Mouse (Mus musculus) kidney, embryonic 14.5 days (tissue): ENCODE data around the gene Cd101. TPM values are rescaled to one million over a fixed set of nuclear protein-coding genes. Genes with fewer than 3 reads are reported as not detected.

Experiments
- ATAC-seq: fragments of 200-750 bp; cut with Nextera tagmentation; 2 replicates; pipeline ENCODE4 v1.8.0; 2017; ENCODE audit warnings: moderate number of reproducible peaks, mild to moderate bottlenecking, moderate TSS enrichment, moderate library complexity; ENCODE audit not compliant: low FRiP score, low TSS enrichment
- H3K27ac ChIP-seq: fragments of 300-500 bp; sonication (generic); 2 replicates; pipeline ENCODE4 v1.5.1; 2014; ENCODE audit warnings: low read depth, mild to moderate bottlenecking, low read length, moderate library complexity, mixed read lengths
- H3K27me3 ChIP-seq: fragments of 300-500 bp; sonication (generic); 2 replicates; pipeline ENCODE4 v1.6.1; 2014; ENCODE audit warnings: mild to moderate bottlenecking, low read length; ENCODE audit not compliant: control insufficient read depth, insufficient read depth
- H3K36me3 ChIP-seq: fragments of 300-500 bp; sonication (generic); 2 replicates; pipeline ENCODE4 v1.6.1; 2014; ENCODE audit warnings: low read length, mixed read lengths; ENCODE audit not compliant: control insufficient read depth, insufficient read depth
- H3K4me1 ChIP-seq: fragments of 300-500 bp; sonication (generic); 2 replicates; pipeline ENCODE4 v1.6.1; 2014; ENCODE audit warnings: low read length, mixed read lengths; ENCODE audit not compliant: control insufficient read depth, insufficient read depth
- H3K4me2 ChIP-seq: fragments of 300-500 bp; sonication (generic); replicated peaks from 2 replicates; pipeline ENCODE4 v1.6.1; 2014; ENCODE audit warnings: low read depth, mild to moderate bottlenecking, low read length
- H3K4me3 ChIP-seq: fragments of 300-500 bp; sonication (generic); 2 replicates; pipeline ENCODE4 v1.5.1; 2014; ENCODE audit warnings: mild to moderate bottlenecking, low read length
- H3K9ac ChIP-seq: fragments of 300-500 bp; sonication (generic); 2 replicates; pipeline ENCODE4 v1.6.1; 2014; ENCODE audit warnings: low read depth, mild to moderate bottlenecking, low read length, moderate library complexity
- H3K9me3 ChIP-seq: fragments of 300-500 bp; sonication (generic); 2 replicates; pipeline ENCODE4 v1.6.1; 2016; ENCODE audit warnings: low read length; ENCODE audit not compliant: control insufficient read depth
- WGBS: fragments of 180-500 bp; shearing (Covaris S2); extraction: QIAGEN DNeasy Blood & Tissue Kit; methylation state at CpG from one replicate; pipeline ENCODE4 v1.1.7; 2014; 5-methylcytosine and 5-hydroxymethylcytosine counted together
- polyA plus RNA-seq: library from polyadenylated mRNA; unstranded; fragments of >200 nt; fragmentation: Nextera tagmentation; extraction: Ambion mirVana; gene quantifications from 2 replicates; pipeline ENCODE4 v1.2.1, GENCODE M21; 2014

Gene Cd101
- not detected in 2 replicates for polyA plus RNA-seq

DNA sequence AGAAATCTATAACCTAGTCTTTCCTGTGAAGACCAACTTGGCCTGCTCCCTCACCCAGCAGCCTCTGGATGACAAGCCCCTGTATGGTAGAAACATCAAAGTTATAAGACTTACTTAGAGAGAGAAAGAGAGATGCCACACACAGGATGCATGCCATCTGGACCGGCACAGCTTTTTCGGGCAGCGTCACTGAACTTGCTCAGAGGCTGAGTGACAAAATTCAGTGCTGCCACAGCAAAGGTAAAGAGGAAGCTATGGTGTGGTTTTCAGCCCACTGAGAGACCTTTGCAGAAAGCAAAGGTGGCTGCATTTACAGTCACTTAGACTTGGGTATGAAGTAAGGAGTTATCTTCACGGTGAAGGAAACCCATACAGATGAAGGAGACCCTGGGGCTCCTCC is at the start of gene Cd101:
Cd101 (minus strand) TSS at position 218 of the 400 bp plus-strand sequence.
- Histone ChIP-seq H3K9ac (no peak within 1 kb of the TSS), H3K27ac (no peak within 1 kb of the TSS), H3K27me3 (no peaks in the 10 kb centered on the region), H3K4me1 (0 out of 2 replicates have a peak, but pooled peaks cover 3% of the 10 kb centered on the region), H3K4me2 (no peak within 1 kb of the TSS), H3K4me3 (no peak within 1 kb of the TSS), H3K36me3 (no peaks in the 10 kb centered on the region), H3K9me3 (no peaks in the 10 kb centered on the region)
- ATAC-seq = no peak
- WGBS = 93% methylated on average over 4 of the region's 4 CpGs

DNA sequence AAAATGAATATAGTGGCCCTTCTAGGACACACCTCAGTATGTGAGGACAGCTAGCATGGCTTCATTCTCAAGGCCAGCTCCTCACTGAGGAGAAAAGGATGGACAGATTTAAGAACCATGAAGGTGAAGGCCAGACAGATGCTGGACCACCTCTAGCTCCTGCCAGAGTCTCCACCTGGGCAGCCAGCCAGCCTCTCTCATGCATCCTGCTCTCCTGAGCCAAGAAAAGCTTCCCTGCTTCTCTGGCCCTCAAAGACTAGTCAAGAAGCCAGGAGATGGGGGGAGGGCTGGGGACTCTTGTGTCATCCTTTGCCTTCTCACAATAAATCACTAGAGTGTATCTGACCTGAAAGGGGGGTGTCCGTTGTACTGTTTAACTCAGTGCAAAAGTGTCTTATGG is 49.0 kb upstream of the Cd101 start:
- H3K4me1 ChIP-seq = no peaks in the 10 kb centered on the region
- H3K27me3 ChIP-seq = no peaks in the 10 kb centered on the region

DNA sequence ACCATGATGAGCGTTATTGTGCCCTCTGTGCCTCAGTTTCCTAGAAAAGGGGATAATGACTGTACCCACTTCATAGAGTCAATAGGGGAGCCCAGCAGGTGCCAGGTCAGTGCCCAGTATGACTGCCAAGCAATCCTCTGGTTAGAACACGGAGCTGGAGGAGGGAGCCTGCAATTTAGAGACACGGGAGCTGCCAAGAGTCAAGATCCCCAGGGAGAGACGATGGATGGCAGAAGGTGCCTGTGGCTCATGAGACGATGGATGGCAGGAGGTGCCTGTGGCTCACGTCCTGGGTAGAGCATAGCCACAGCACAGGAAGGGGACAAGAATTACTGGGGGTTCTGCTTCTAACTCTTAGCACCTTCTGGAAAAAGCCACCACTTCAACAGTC is 48.3 kb upstream of the Cd101 start:
- Histone ChIP-seq H3K27me3 (no peaks in the 10 kb centered on the region), H3K4me2 (no peak overlapping the region), H3K4me3 (no peak overlapping the region), H3K4me1 (no peaks in the 10 kb centered on the region; the same call in 1 of the 2 replicates), H3K9ac (no peak overlapping the region), H3K27ac (no peak overlapping the region), H3K36me3 (peaks cover 7% of the 10 kb centered on the region; the same call in 1 of the 2 replicates), H3K9me3 (no peaks in the 10 kb centered on the region)
- ATAC-seq = no peak
- 87% methylated on average over 6 of the region's 6 CpGs for WGBS

More for the DNA sequence above, 49.0 kb upstream of the Cd101 start:
- no peak overlapping the region for H3K4me3 ChIP-seq
- peak; percentile 40; the same call in 1 of the 2 replicates for ATAC-seq
- no peaks in the 10 kb centered on the region for H3K9me3 ChIP-seq
- no peak overlapping the region for H3K4me2 ChIP-seq
- no peak overlapping the region for H3K27ac ChIP-seq
- 61% methylated on average over 1 of the region's 1 CpGs for WGBS
- H3K9ac ChIP-seq = no peak overlapping the region
- peaks cover 7% of the 10 kb centered on the region; the same call in 1 of the 2 replicates for H3K36me3 ChIP-seq

DNA sequence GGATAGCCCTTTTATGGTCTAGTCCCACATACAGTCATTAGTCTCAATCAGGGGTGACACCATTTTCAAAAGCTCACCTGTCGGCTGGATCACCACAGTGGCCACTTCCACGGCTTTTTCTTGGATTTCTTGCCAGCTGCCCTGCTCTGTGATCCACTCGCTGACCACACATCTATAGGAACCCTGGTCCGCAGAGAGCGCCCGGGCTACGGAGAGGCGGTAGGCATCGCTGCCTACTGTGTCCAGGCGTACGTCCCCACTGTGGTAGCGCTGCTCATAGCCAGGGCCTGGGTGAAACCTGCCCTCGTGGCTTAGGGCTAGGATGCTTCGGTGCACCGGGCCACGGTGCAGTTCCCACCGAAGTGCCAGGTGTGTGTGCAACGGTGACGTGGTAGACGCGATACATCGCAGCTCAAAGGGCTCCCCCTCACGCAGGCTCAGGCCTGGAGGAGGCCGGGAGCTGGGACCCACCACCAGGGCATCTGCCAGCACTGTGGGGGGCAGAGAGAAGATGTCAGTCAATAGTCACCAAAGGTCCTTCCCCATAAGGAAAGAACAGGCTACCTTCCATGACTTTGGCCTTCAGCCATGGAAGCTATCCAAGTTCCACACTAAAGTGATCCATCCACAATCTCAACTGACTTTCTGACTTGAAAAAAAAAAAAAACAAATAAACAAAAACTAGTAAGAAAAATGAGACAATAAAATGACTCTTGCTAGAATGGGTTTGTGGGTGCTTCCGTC is 47.8 kb upstream of the Cd101 start:
- ATAC-seq = no peak
- 93% methylated on average over 25 of the region's 25 CpGs for WGBS
- no peaks in the 10 kb centered on the region for H3K27me3 ChIP-seq
- H3K9me3 ChIP-seq = no peaks in the 10 kb centered on the region
- no peaks in the 10 kb centered on the region; the same call in 1 of the 2 replicates for H3K4me1 ChIP-seq
- no peak overlapping the region for H3K4me2 ChIP-seq
- H3K9ac ChIP-seq = no peak overlapping the region
- no peak overlapping the region for H3K27ac ChIP-seq
- no peak overlapping the region for H3K4me3 ChIP-seq
- peaks cover 7% of the 10 kb centered on the region; the same call in 1 of the 2 replicates for H3K36me3 ChIP-seq

DNA sequence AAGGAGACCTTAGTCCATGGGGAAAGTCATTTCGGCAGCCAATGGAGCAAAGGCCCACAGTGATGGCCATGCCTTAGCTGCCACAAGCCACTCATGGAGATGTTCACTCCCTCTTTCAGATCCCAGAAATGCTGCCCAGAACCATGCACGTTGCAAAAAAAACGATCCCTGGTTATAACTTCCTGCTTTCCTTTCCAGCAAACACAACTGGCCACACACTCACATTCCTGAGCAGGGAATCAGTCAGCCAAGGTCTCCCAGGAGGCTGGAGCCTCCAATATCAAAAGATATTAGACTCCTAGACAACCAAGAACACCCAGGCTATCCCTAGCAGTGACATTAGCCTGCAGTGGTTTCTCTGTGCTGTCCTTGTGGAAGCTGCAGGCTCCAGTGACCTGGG is 46.5 kb upstream of the Cd101 start:
- no peak overlapping the region for H3K4me3 ChIP-seq
- no peaks in the 10 kb centered on the region; the same call in 1 of the 2 replicates for H3K4me1 ChIP-seq
- 47% methylated on average over 3 of the region's 3 CpGs for WGBS
- no peaks in the 10 kb centered on the region for H3K9me3 ChIP-seq
- H3K4me2 ChIP-seq = no peak overlapping the region
- no peaks in the 10 kb centered on the region for H3K27me3 ChIP-seq
- H3K9ac ChIP-seq = no peak overlapping the region
- no peak overlapping the region for H3K27ac ChIP-seq
- ATAC-seq = no peak
- peaks cover 7% of the 10 kb centered on the region; the same call in 1 of the 2 replicates for H3K36me3 ChIP-seq

DNA sequence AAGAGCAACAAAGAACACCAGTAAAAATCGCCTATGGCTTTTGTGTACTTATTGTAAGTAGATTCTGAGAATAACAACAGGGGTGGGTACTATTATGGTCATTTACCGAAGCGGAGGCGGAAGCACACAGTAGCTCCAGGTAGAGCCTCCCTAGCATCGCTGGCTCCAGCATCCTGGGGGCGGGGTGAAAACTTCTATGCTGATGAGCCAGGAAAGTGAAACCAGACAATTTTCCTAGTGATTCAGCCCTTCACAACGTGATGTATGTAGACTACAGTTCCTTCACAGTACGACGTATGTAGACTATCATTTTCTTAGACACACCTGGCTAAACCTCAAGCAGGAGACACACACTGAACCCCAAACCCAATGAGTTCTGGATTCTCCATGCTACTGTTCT is 44.0 kb upstream of the Cd101 start:
- WGBS = 63% methylated on average over 9 of the region's 9 CpGs
- Histone ChIP-seq H3K4me3 (no peak overlapping the region), H3K36me3 (peaks cover 5% of the 10 kb centered on the region; the same call in 1 of the 2 replicates), H3K27ac (no peak overlapping the region), H3K4me1 (peaks cover 4% of the 10 kb centered on the region), H3K9ac (no peak overlapping the region), H3K9me3 (no peaks in the 10 kb centered on the region), H3K4me2 (no peak overlapping the region), H3K27me3 (no peaks in the 10 kb centered on the region)
- no peak; the same call in 1 of the 2 replicates for ATAC-seq

DNA sequence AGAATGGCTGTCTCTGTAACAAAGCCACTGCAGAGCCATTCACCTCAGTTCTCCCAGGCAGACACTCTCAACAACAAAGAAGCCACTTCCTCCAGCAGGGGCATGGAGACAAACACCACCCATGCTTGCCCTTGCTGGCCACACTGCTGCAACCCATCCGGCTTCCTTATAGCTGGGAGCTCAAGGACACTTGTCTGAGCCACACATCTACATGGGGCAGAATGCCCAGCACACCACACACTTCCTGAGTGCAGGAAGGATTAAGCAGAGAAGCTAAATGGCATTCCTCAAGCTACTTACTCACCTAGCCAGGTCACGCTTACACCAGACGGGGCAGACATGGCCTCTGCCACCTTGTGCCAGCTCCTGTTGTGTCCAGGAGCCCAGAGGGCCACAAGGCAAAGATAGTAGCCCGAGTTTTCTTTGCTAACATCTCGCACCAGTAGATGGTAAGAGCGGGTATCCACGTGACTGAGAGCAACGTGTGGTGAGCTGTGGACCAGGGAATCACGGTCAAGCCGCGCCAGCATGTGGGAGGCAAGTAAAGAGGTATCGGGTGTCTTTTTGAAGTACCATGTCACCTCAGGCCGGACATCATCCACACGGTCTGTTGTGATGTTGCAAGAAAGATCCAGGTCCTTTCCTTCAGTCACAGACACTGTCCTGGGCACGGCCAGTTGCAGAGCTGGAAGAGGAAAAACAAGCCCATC is 43.3 kb upstream of the Cd101 start:
- H3K27ac ChIP-seq = no peak overlapping the region
- WGBS = 48% methylated on average over 15 of the region's 15 CpGs

DNA sequence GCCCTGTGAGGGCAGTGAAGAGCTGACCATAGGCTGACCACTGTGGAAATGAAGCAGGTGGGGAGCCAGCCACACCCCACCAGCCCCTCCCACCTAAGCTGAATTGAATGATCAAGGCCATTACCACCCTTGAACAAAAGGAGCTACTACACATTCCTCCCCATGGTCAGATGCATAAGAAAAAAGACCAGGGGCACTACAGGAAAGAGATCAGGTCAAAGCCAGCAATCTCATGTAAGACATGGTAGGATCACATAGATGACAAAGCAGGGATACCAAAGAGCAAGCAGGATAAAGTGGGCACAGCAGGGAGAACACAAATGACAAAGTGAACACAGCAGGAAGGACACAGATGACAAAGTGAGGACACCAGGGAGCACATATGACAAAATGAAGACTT is 42.2 kb upstream of the Cd101 start:
- Histone ChIP-seq H3K9me3 (no peaks in the 10 kb centered on the region), H3K4me1 (peaks cover 8% of the 10 kb centered on the region), H3K36me3 (peaks cover 3% of the 10 kb centered on the region; the same call in 1 of the 2 replicates), H3K9ac (no peak overlapping the region), H3K4me3 (no peak overlapping the region), H3K27ac (no peak overlapping the region), H3K27me3 (no peaks in the 10 kb centered on the region), H3K4me2 (no peak overlapping the region)
- no peak for ATAC-seq

More for the DNA sequence above, 43.3 kb upstream of the Cd101 start:
- ATAC-seq = peak; percentile 57
- no peak overlapping the region for H3K4me2 ChIP-seq
- H3K9me3 ChIP-seq = no peaks in the 10 kb centered on the region
- H3K4me3 ChIP-seq = no peak overlapping the region
- no peaks in the 10 kb centered on the region for H3K27me3 ChIP-seq
- H3K9ac ChIP-seq = no peak overlapping the region; the same call in 1 of the 2 replicates
- peaks cover 8% of the 10 kb centered on the region; the same call in 1 of the 2 replicates for H3K36me3 ChIP-seq
- peaks cover 8% of the 10 kb centered on the region for H3K4me1 ChIP-seq

DNA sequence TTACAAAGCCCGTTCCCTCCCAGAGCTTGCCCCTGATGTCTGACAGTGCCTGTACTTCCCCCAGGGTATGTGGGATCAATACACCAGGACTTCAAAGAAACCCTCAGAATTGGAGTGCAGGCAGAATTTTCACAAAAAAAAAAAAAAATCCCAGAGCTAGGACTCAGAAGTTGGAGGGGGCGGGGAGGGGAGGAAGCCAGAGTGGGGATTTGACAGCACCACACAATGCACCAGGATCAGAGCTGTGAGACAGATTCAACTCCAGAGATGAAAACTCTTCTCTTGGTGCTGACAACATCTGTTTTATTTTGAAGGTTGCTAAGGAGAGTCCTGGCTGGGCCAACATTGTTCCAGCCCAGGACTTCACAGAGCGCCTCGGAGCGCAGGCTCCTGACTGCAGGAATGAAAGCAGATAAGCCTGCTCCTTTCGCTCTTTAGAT is 41.5 kb upstream of the Cd101 start:
- peaks cover 3% of the 10 kb centered on the region; the same call in 1 of the 2 replicates for H3K36me3 ChIP-seq
- H3K27me3 ChIP-seq = no peaks in the 10 kb centered on the region
- H3K4me2 ChIP-seq = no peak overlapping the region
- 79% methylated on average over 6 of the region's 6 CpGs for WGBS
- H3K4me1 ChIP-seq = peaks cover 8% of the 10 kb centered on the region
- no peak overlapping the region for H3K4me3 ChIP-seq
- H3K9me3 ChIP-seq = no peaks in the 10 kb centered on the region
- H3K27ac ChIP-seq = no peak overlapping the region
- no peak for ATAC-seq
- no peak overlapping the region for H3K9ac ChIP-seq
